Mouse (Mus musculus) heart, adult 18-20 months (tissue): ENCODE data around the gene Gm6502. TPM values are rescaled to one million over a fixed set of nuclear protein-coding genes. Genes with fewer than 3 reads are reported as not detected.
"Not testable (repeated sequence)": the region's sequence is repeated elsewhere in the genome, so short reads cannot be mapped to it uniquely, and the experiment has no call there.

Experiments used
- DNase-seq, 2 experiments: peaks; one replicate each; pipeline ENCODE4 v3.0.0; 2021 to 2022; ENCODE audit warnings: mixed read lengths in 1 of 2
- long read RNA-seq, 2 experiments: library from polyadenylated mRNA; stranded (forward); transcript quantifications; one replicate each; pipeline ENCODE4 v2.0.0; 2021
- total RNA-seq, 2 experiments: library from RNA; stranded (reverse); gene quantifications; 2 replicates each; pipeline ENCODE4 v1.2.3; 2021

The Gm6502 gene
- total RNA-seq = not detected
- long read RNA-seq, experiment 1 = 0 reads
- long read RNA-seq, experiment 2 = 0 reads

GRCm38 (mm10) chr5:94314135-94314534, at the start of gene Gm6502:
Gene Gm6502 (plus strand): TSS chr5:94314435.
- DNase-seq = not testable (repeated sequence)

- DNase-seq = not testable (repeated sequence)
These were observed 7.5 kb upstream of the Gm6502 start, which contains the start of gene A430089I19Rik for GRCm38 (mm10) chr5:94306696-94307095. Gene A430089I19Rik (minus strand): TSS chr5:94306796.

GRCm38 (mm10) chr5:94339449-94339848, 25.2 kb downstream of the Gm6502 start, which contains the start of gene AA792892:
Gene AA792892 (plus strand): TSS chr5:94339749.
- not testable (repeated sequence) for DNase-seq

Other genes with a start within 250 kb of the Gm6502 start
- gene BC061212, start 243.9 kb upstream of the Gm6502 start, total RNA-seq = not detected
- gene Gm6351, start 238.1 kb upstream of the Gm6502 start, total RNA-seq = not detected
- gene Gm3106, start 96.4 kb upstream of the Gm6502 start, total RNA-seq = not detected
- not detected for gene A430089I19Rik, start 7.6 kb upstream of the Gm6502 start, total RNA-seq
- gene AA792892, start 25.3 kb downstream of the Gm6502 start, total RNA-seq = not detected
- gene Gm7682, start 131.3 kb downstream of the Gm6502 start, total RNA-seq = not detected
- gene Gm3139, start 211.9 kb downstream of the Gm6502 start, total RNA-seq = not detected